Mouse (Mus musculus): ENCODE results near the gene F5. TPM values are rescaled to one million over a fixed set of nuclear protein-coding genes. Genes with fewer than 3 reads are reported as not detected.

The F5 gene
- total and polyA plus RNA-seq, 2 experiments: 77.7 to 157 TPM

- Histone ChIP-seq H3K36me3 (ENCODE audit: control insufficient read depth, insufficient read depth, low read length) (peaks cover 28% of the 10 kb centered on the region), H3K4me1 (ENCODE audit: control insufficient read depth, insufficient read depth, low read length) (peaks cover 41% of the 10 kb centered on the region), H3K27ac (replicated peaks; ENCODE audit: insufficient read depth, low read depth, low read length) (peak overlapping the region; percentile 89), H3K9ac (ENCODE audit: low read depth, low read length) (no peak overlapping the region; the same call in 1 of the 2 replicates), H3K79me2 (ENCODE audit: control insufficient read depth, insufficient read depth, low read length) (peaks cover 5% of the 10 kb centered on the region; the same call in 1 of the 2 replicates), H3K4me3 (ENCODE audit: insufficient read depth, low read depth, low read length) (no peak overlapping the region), H3K27me3 (ENCODE audit: control insufficient read depth, insufficient read depth, low read length) (no peaks in the 10 kb centered on the region)
- 19% methylated on average over 5 of the region's 5 CpGs for WGBS
- no peak for TF ChIP-seq CTCF (IDR thresholded peaks at IDR 0.05; ENCODE audit: low read depth, low read length)
- no peak for TF ChIP-seq POLR2A (IDR thresholded peaks at IDR 0.05; ENCODE audit: extremely low read depth, insufficient read depth, low read length)
- peak; percentile 95 for DNase-seq (ENCODE audit: extremely low read depth, low read depth, low spot score)
Measured at GRCm38 (mm10) chr1:164162745-164163144, 11.1 kb downstream of the F5 start.

- 37% methylated on average over 4 of the region's 4 CpGs for WGBS
Measured at GRCm38 (mm10) chr1:164168818-164169217, 17.2 kb downstream of the F5 start.

GRCm38 (mm10) chr1:164170434-164170833 lies 18.8 kb downstream of the F5 start:
- Histone ChIP-seq H3K4me3 (ENCODE audit: insufficient read depth, low read depth, low read length) (no peak overlapping the region), H3K27ac (replicated peaks; ENCODE audit: insufficient read depth, low read depth, low read length) (no peak overlapping the region), H3K79me2 (ENCODE audit: control insufficient read depth, insufficient read depth, low read length) (no peaks in the 10 kb centered on the region; the same call in 1 of the 2 replicates), H3K4me1 (ENCODE audit: control insufficient read depth, insufficient read depth, low read length) (no peaks in the 10 kb centered on the region), H3K9ac (ENCODE audit: low read depth, low read length) (no peak overlapping the region), H3K27me3 (ENCODE audit: control insufficient read depth, insufficient read depth, low read length) (no peaks in the 10 kb centered on the region), H3K36me3 (ENCODE audit: control insufficient read depth, insufficient read depth, low read length) (peaks cover 52% of the 10 kb centered on the region)
- no peak for DNase-seq (ENCODE audit: extremely low read depth, low read depth, low spot score)
- WGBS: 72% methylated on average over 2 of the region's 2 CpGs
- TF ChIP-seq CTCF (IDR thresholded peaks at IDR 0.05; ENCODE audit: low read depth, low read length) (no peak), POLR2A (IDR thresholded peaks at IDR 0.05; ENCODE audit: extremely low read depth, insufficient read depth, low read length) (no peak)

More at GRCm38 (mm10) chr1:164168818-164169217, 17.2 kb downstream of the F5 start:
- H3K4me1 ChIP-seq (ENCODE audit: control insufficient read depth, insufficient read depth, low read length): no peaks in the 10 kb centered on the region
- no peak overlapping the region for H3K27ac ChIP-seq (replicated peaks; ENCODE audit: insufficient read depth, low read depth, low read length)
- H3K9ac ChIP-seq (ENCODE audit: low read depth, low read length): no peak overlapping the region
- peaks cover 38% of the 10 kb centered on the region for H3K36me3 ChIP-seq (ENCODE audit: control insufficient read depth, insufficient read depth, low read length)
- H3K79me2 ChIP-seq (ENCODE audit: control insufficient read depth, insufficient read depth, low read length): no peaks in the 10 kb centered on the region; the same call in 1 of the 2 replicates
- DNase-seq (ENCODE audit: extremely low read depth, low read depth, low spot score): peak; percentile 56
- TF ChIP-seq POLR2A (IDR thresholded peaks at IDR 0.05; ENCODE audit: extremely low read depth, insufficient read depth, low read length) (no peak), CTCF (IDR thresholded peaks at IDR 0.05; ENCODE audit: low read depth, low read length) (no peak)
- no peak overlapping the region for H3K4me3 ChIP-seq (ENCODE audit: insufficient read depth, low read depth, low read length)
- H3K27me3 ChIP-seq (ENCODE audit: control insufficient read depth, insufficient read depth, low read length): no peaks in the 10 kb centered on the region

- H3K4me3 ChIP-seq (ENCODE audit: insufficient read depth, low read depth, low read length): no peak overlapping the region
- TF ChIP-seq CTCF (IDR thresholded peaks at IDR 0.05; ENCODE audit: low read depth, low read length) (no peak), POLR2A (IDR thresholded peaks at IDR 0.05; ENCODE audit: extremely low read depth, insufficient read depth, low read length) (no peak)
- peaks cover 68% of the 10 kb centered on the region for H3K36me3 ChIP-seq (ENCODE audit: control insufficient read depth, insufficient read depth, low read length)
- no peak overlapping the region for H3K27ac ChIP-seq (replicated peaks; ENCODE audit: insufficient read depth, low read depth, low read length)
- H3K79me2 ChIP-seq (ENCODE audit: control insufficient read depth, insufficient read depth, low read length): no peaks in the 10 kb centered on the region; the same call in 1 of the 2 replicates
- no peak for DNase-seq (ENCODE audit: extremely low read depth, low read depth, low spot score)
- no peaks in the 10 kb centered on the region for H3K27me3 ChIP-seq (ENCODE audit: control insufficient read depth, insufficient read depth, low read length)
- no peaks in the 10 kb centered on the region for H3K4me1 ChIP-seq (ENCODE audit: control insufficient read depth, insufficient read depth, low read length)
- 75% methylated on average over 4 of the region's 4 CpGs for WGBS
- H3K9ac ChIP-seq (ENCODE audit: low read depth, low read length): no peak overlapping the region
Measured at GRCm38 (mm10) chr1:164173145-164173544, 21.5 kb downstream of the F5 start.

DNA sequence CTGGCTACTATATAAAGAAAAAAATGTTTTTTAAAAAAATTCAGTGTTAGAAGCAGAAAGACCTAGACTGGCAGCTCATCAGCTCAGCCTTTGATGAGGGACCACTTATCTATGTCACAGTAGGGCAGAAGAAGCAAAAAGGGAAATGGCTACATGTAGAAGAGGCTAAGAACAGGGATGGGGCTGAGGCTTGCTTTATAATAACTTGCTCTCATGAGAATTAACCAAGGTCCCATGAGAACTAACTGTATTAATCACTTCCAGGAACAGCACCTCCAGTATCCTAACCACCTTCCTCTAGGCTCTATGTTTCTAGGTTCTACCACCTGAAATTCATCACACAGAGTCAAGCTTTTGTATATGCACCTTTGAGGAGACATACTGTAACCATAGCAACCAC lies 25.2 kb downstream of the F5 start:
- Histone ChIP-seq H3K4me1 (ENCODE audit: control insufficient read depth, insufficient read depth, low read length) (no peaks in the 10 kb centered on the region), H3K36me3 (ENCODE audit: control insufficient read depth, insufficient read depth, low read length) (peaks cover 74% of the 10 kb centered on the region), H3K4me3 (ENCODE audit: insufficient read depth, low read depth, low read length) (no peak overlapping the region), H3K79me2 (ENCODE audit: control insufficient read depth, insufficient read depth, low read length) (no peaks in the 10 kb centered on the region; the same call in 1 of the 2 replicates), H3K9ac (ENCODE audit: low read depth, low read length) (no peak overlapping the region), H3K27ac (replicated peaks; ENCODE audit: insufficient read depth, low read depth, low read length) (no peak overlapping the region), H3K27me3 (ENCODE audit: control insufficient read depth, insufficient read depth, low read length) (no peaks in the 10 kb centered on the region)
- DNase-seq (ENCODE audit: extremely low read depth, low read depth, low spot score): no peak
- no peak for TF ChIP-seq POLR2A (IDR thresholded peaks at IDR 0.05; ENCODE audit: extremely low read depth, insufficient read depth, low read length)
- TF ChIP-seq CTCF (IDR thresholded peaks at IDR 0.05; ENCODE audit: low read depth, low read length): no peak

DNA sequence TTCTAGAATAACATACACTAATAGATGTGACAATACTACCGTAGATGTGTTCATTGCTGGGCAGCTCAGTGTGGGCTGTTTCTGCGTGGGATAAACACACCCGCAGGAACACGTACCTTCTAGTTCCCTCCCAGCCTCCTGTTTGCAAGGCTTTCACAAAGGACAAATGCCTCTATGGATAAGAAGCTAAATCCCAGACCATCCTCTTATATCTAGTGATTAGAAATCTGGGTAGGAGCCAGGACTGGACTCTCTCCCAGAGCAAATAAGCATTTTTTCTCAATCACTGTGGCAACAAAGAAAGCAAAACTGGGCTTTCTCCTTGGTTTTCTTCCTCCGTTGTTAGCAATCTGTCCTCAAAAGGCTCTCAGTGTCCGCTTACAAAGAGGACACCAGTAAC lies 26.8 kb downstream of the F5 start:
- 72% methylated on average over 6 of the region's 6 CpGs for WGBS
- H3K9ac ChIP-seq (ENCODE audit: low read depth, low read length): no peak overlapping the region
- H3K36me3 ChIP-seq (ENCODE audit: control insufficient read depth, insufficient read depth, low read length): peaks cover 74% of the 10 kb centered on the region
- H3K27ac ChIP-seq (replicated peaks; ENCODE audit: insufficient read depth, low read depth, low read length): no peak overlapping the region
- DNase-seq (ENCODE audit: extremely low read depth, low read depth, low spot score): no peak
- TF ChIP-seq CTCF (IDR thresholded peaks at IDR 0.05; ENCODE audit: low read depth, low read length): no peak
- TF ChIP-seq POLR2A (IDR thresholded peaks at IDR 0.05; ENCODE audit: extremely low read depth, insufficient read depth, low read length): no peak
- H3K4me3 ChIP-seq (ENCODE audit: insufficient read depth, low read depth, low read length): no peak overlapping the region
- H3K27me3 ChIP-seq (ENCODE audit: control insufficient read depth, insufficient read depth, low read length): no peaks in the 10 kb centered on the region
- H3K4me1 ChIP-seq (ENCODE audit: control insufficient read depth, insufficient read depth, low read length): no peaks in the 10 kb centered on the region
- H3K79me2 ChIP-seq (ENCODE audit: control insufficient read depth, insufficient read depth, low read length): no peaks in the 10 kb centered on the region

Measured in liver, adult 2 months (tissue).